Mouse (Mus musculus) heart, postnatal 0 days (tissue): Measurements from ENCODE around the gene Cd59b. TPM values are rescaled to one million over a fixed set of nuclear protein-coding genes. Genes with fewer than 3 reads are reported as not detected.

Experiments used
- ATAC-seq: fragments of 200-750 bp; cut with Nextera tagmentation; 2 replicates; pipeline ENCODE4 v1.8.0; 2017; ENCODE audit warnings: low read depth, moderate number of reproducible peaks, moderate library complexity; ENCODE audit not compliant: insufficient read depth
- DNase-seq: peaks from one replicate; pipeline ENCODE4 v3.0.0-alpha.2; 2016; ENCODE audit warnings: low spot score
- H3K27ac ChIP-seq: fragments of 300-500 bp; sonication (generic); 2 replicates; pipeline ENCODE4 v1.5.1; 2014; ENCODE audit warnings: low read depth, mild to moderate bottlenecking
- H3K27me3 ChIP-seq: fragments of 300-500 bp; sonication (generic); 2 replicates; pipeline ENCODE4 v1.6.1; 2014; ENCODE audit warnings: low read length, mixed read lengths; ENCODE audit not compliant: control insufficient read depth, insufficient read depth
- H3K36me3 ChIP-seq: fragments of 300-500 bp; sonication (generic); replicated peaks from 2 replicates; pipeline ENCODE4 v1.6.1; 2014; ENCODE audit warnings: low read length, mixed read lengths; ENCODE audit not compliant: control insufficient read depth, insufficient read depth
- H3K4me1 ChIP-seq: fragments of 300-500 bp; sonication (generic); 2 replicates; pipeline ENCODE4 v1.6.1; 2014; ENCODE audit warnings: antibody characterized with exemption; ENCODE audit not compliant: control insufficient read depth, insufficient read depth
- H3K4me2 ChIP-seq: fragments of 300-500 bp; sonication (generic); 2 replicates; pipeline ENCODE4 v1.6.1; 2014; ENCODE audit warnings: low read depth, mild to moderate bottlenecking, low read length, moderate library complexity
- H3K4me3 ChIP-seq: fragments of 300-500 bp; sonication (generic); 2 replicates; pipeline ENCODE4 v1.5.1; 2014; ENCODE audit warnings: low read depth, low read length
- H3K9ac ChIP-seq: fragments of 300-500 bp; sonication (generic); replicated peaks from 2 replicates; pipeline ENCODE4 v1.6.1; 2014; ENCODE audit warnings: low read depth, low read length, mixed read lengths
- H3K9me3 ChIP-seq: fragments of 300-500 bp; sonication (generic); replicated peaks from 2 replicates; pipeline ENCODE4 v1.6.1; 2016; ENCODE audit warnings: low read length; ENCODE audit not compliant: control insufficient read depth
- CTCF ChIP-seq: IDR thresholded peaks from 2 replicates; pipeline ENCODE4 v1.5.1; 2016; ENCODE audit warnings: antibody characterized with exemption, control low read depth, low read depth
- EP300 ChIP-seq: IDR thresholded peaks from 2 replicates; pipeline ENCODE4 v1.6.1; 2016; ENCODE audit warnings: antibody characterized with exemption, low read depth
- WGBS: fragments of 180-500 bp; shearing (Covaris S2); extraction: QIAGEN DNeasy Blood & Tissue Kit; methylation state at CpG from one replicate; pipeline ENCODE4 v1.1.7; 2014; 5-methylcytosine and 5-hydroxymethylcytosine counted together
- polyA plus RNA-seq: library from polyadenylated mRNA; unstranded; fragments of >200 nt; fragmentation: Nextera tagmentation; extraction: Ambion mirVana; gene quantifications from 2 replicates; pipeline ENCODE4 v1.2.1, GENCODE M21; 2015
- total RNA-seq: library from RNA; depleted of rRNA; stranded (reverse); fragments of >200 nt; gene quantifications from 2 replicates; pipeline ENCODE4 v1.2.3, GENCODE M21; 2014; ENCODE audit warnings: low replicate concordance

Cd59b gene
- total and polyA plus RNA-seq, 2 experiments from 2014 or later: 1.1 to 2.8 TPM

DNA sequence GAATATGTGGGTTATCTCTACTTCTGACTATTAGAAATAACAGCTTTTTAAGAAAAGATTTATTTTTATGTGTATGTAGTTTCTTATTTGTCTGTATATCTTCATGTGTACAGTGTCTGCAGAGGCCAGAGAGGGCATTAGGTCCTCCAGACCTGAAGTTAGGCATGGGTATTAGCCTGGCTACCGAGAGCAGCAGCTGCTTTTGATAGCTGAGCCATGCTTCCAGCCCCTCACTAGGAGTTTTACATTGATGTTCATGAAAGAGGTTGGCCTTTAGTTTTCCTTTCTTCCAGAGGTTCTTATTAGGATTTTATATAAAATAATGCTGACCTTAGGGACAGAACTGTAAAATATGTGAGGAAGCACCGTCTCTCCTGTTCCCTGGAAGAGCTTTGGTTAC lies 31.4 kb upstream of the Cd59b start:
- Histone ChIP-seq H3K27me3 (no peaks in the 10 kb centered on the region), H3K4me3 (no peak overlapping the region), H3K4me2 (no peak overlapping the region), H3K9ac (no peak overlapping the region), H3K36me3 (peaks cover 53% of the 10 kb centered on the region), H3K4me1 (no peaks in the 10 kb centered on the region), H3K27ac (no peak overlapping the region), H3K9me3 (no peaks in the 10 kb centered on the region)
- TF ChIP-seq EP300 (no peak), CTCF (no peak)
- ATAC-seq: no peak
- DNase-seq: no peak
- WGBS: 69% methylated on average over 2 of the region's 2 CpGs

DNA sequence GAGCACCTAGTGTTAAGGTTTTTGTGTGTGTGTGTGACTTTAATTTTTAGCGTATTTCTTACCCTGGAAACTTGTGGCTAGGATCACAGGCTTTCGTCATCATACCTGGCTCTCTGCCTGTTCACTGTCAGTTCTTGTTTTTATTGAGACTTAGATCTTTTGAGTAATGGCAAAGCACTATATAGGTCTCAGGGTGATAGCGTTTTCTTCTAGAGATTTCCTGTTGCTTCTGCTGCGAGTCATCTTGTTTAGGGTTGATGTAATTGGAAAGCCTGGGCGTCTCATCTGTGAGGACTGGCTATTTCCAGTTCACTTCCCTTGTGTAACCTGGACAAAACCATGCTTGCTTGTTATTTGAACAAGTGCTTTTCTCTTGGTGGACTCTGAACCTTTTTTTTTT lies 28.0 kb upstream of the Cd59b start:
- Histone ChIP-seq H3K4me1 (no peaks in the 10 kb centered on the region), H3K4me3 (no peak overlapping the region), H3K9me3 (no peaks in the 10 kb centered on the region), H3K9ac (no peak overlapping the region), H3K27ac (no peak overlapping the region), H3K27me3 (no peaks in the 10 kb centered on the region), H3K36me3 (peaks cover 47% of the 10 kb centered on the region), H3K4me2 (no peak overlapping the region)
- WGBS: 54% methylated on average over 5 of the region's 5 CpGs
- DNase-seq: no peak
- no peak for ATAC-seq
- TF ChIP-seq CTCF: no peak
- no peak for TF ChIP-seq EP300

GRCm38 (mm10) chr2:104042766-104043165 lies 26.9 kb upstream of the Cd59b start:
- no peak overlapping the region for H3K9ac ChIP-seq
- no peaks in the 10 kb centered on the region for H3K4me1 ChIP-seq
- no peaks in the 10 kb centered on the region for H3K27me3 ChIP-seq
- WGBS: 93% methylated on average over 15 of the region's 15 CpGs
- H3K4me3 ChIP-seq: no peak overlapping the region
- ATAC-seq (no peak), DNase-seq (no peak)
- H3K4me2 ChIP-seq: no peak overlapping the region
- peaks cover 36% of the 10 kb centered on the region for H3K36me3 ChIP-seq
- TF ChIP-seq CTCF (no peak), EP300 (no peak)
- H3K27ac ChIP-seq: no peak overlapping the region
- H3K9me3 ChIP-seq: no peaks in the 10 kb centered on the region

- H3K4me2 ChIP-seq: no peak overlapping the region
- ATAC-seq (no peak), DNase-seq (no peak)
- H3K9ac ChIP-seq: no peak overlapping the region
- no peak overlapping the region for H3K4me3 ChIP-seq
- peaks cover 39% of the 10 kb centered on the region for H3K36me3 ChIP-seq
- H3K27ac ChIP-seq: no peak overlapping the region
- H3K9me3 ChIP-seq: no peaks in the 10 kb centered on the region
- TF ChIP-seq CTCF (no peak), EP300 (no peak)
- no peaks in the 10 kb centered on the region for H3K27me3 ChIP-seq
- H3K4me1 ChIP-seq: no peaks in the 10 kb centered on the region
- 52% methylated on average over 5 of the region's 5 CpGs for WGBS
Observed at GRCm38 (mm10) chr2:104043624-104044478, 25.8 kb upstream of the Cd59b start.

- Histone ChIP-seq H3K4me2 (no peak overlapping the region), H3K27ac (no peak overlapping the region), H3K4me1 (no peaks in the 10 kb centered on the region), H3K27me3 (no peaks in the 10 kb centered on the region), H3K9me3 (no peaks in the 10 kb centered on the region), H3K4me3 (no peak overlapping the region), H3K9ac (no peak overlapping the region), H3K36me3 (peaks cover 35% of the 10 kb centered on the region)
- WGBS: 43% methylated on average over 1 of the region's 1 CpGs
- TF ChIP-seq EP300: no peak
- no peak for TF ChIP-seq CTCF
- DNase-seq: no peak
- ATAC-seq: no peak
Observed at GRCm38 (mm10) chr2:104044479-104045080, 25.1 kb upstream of the Cd59b start.
